Mouse (Mus musculus) midbrain, embryonic 16.5 days (tissue): ENCODE data around the gene Tnr. TPM values are rescaled to one million over a fixed set of nuclear protein-coding genes. Genes with fewer than 3 reads are reported as not detected.
"Not testable (repeated sequence)": the region's sequence is repeated elsewhere in the genome, so short reads cannot be mapped to it uniquely, and the experiment has no call there.

Experiments used
- ATAC-seq: fragments of 200-750 bp; cut with Nextera tagmentation; 2 replicates; pipeline ENCODE4 v1.8.0; 2017; ENCODE audit warnings: moderate TSS enrichment
- H3K27ac ChIP-seq: fragments of 300-500 bp; sonication (generic); 2 replicates; pipeline ENCODE4 v1.5.1; 2014; ENCODE audit warnings: mild to moderate bottlenecking, low read length, mixed read lengths
- H3K27me3 ChIP-seq: fragments of 300-500 bp; sonication (generic); 2 replicates; pipeline ENCODE4 v1.6.1; 2014; ENCODE audit warnings: low read depth, low read length, mixed read lengths; ENCODE audit not compliant: control insufficient read depth, insufficient read depth
- H3K36me3 ChIP-seq: fragments of 300-500 bp; sonication (generic); 2 replicates; pipeline ENCODE4 v1.6.1; 2014; ENCODE audit warnings: mild to moderate bottlenecking, low read length, moderate library complexity, mixed read lengths; ENCODE audit not compliant: control insufficient read depth, insufficient read depth
- H3K4me1 ChIP-seq: fragments of 300-500 bp; sonication (generic); 2 replicates; pipeline ENCODE4 v1.6.1; 2014; ENCODE audit warnings: mild to moderate bottlenecking, low read length, mixed read lengths; ENCODE audit not compliant: control insufficient read depth, insufficient read depth
- H3K4me2 ChIP-seq: fragments of 300-500 bp; sonication (generic); 2 replicates; pipeline ENCODE4 v1.6.1; 2014; ENCODE audit warnings: mild to moderate bottlenecking, low read length, mixed read lengths
- H3K4me3 ChIP-seq: fragments of 300-500 bp; sonication (generic); 2 replicates; pipeline ENCODE4 v1.5.1; 2014; ENCODE audit warnings: low read depth, mild to moderate bottlenecking, low read length, moderate library complexity, mixed read lengths
- H3K9ac ChIP-seq: fragments of 300-500 bp; sonication (generic); 2 replicates; pipeline ENCODE4 v1.6.1; 2014; ENCODE audit warnings: low read depth, low read length, mixed read lengths
- H3K9me3 ChIP-seq: fragments of 300-500 bp; sonication (generic); replicated peaks from 2 replicates; pipeline ENCODE4 v1.6.1; 2014; ENCODE audit warnings: mild to moderate bottlenecking, low read length, mixed read lengths; ENCODE audit not compliant: control insufficient read depth, poor library complexity, severe bottlenecking
- WGBS: fragments of 180-500 bp; shearing (Covaris S2); extraction: QIAGEN DNeasy Blood & Tissue Kit; methylation state at CpG from one replicate; pipeline ENCODE4 v1.1.7; 2014; 5-methylcytosine and 5-hydroxymethylcytosine counted together
- polyA plus RNA-seq: library from polyadenylated mRNA; unstranded; fragments of >200 nt; fragmentation: Nextera tagmentation; extraction: Ambion mirVana; gene quantifications from 2 replicates; pipeline ENCODE4 v1.2.1, GENCODE M21; 2015

Tnr gene
- polyA plus RNA-seq, 1 experiment from 2014 or later, result 5.4 TPM

- Histone ChIP-seq H3K27me3 (no peaks in the 10 kb centered on the region), H3K4me1 (no peaks in the 10 kb centered on the region), H3K9ac (no peak overlapping the region), H3K36me3 (no peaks in the 10 kb centered on the region), H3K4me3 (no peak overlapping the region), H3K4me2 (no peak overlapping the region), H3K9me3 (no peaks in the 10 kb centered on the region), H3K27ac (no peak overlapping the region)
- WGBS, result 85% methylated on average over 3 of the region's 3 CpGs
- ATAC-seq, result no peak
Observed at GRCm38 (mm10) chr1:159939335-159939734, 415.8 kb downstream of the Tnr start.

- ATAC-seq, result no peak
Observed at GRCm38 (mm10) chr1:159953526-159953925, 430.0 kb downstream of the Tnr start.

GRCm38 (mm10) chr1:159963351-159963750, 439.8 kb downstream of the Tnr start:
- Histone ChIP-seq H3K27me3 (no peaks in the 10 kb centered on the region), H3K27ac (no peak overlapping the region), H3K9ac (no peak overlapping the region), H3K9me3 (no peaks in the 10 kb centered on the region), H3K4me1 (no peaks in the 10 kb centered on the region), H3K4me3 (no peak overlapping the region), H3K36me3 (no peaks in the 10 kb centered on the region), H3K4me2 (no peak overlapping the region)
- ATAC-seq, result no peak
- 80% methylated on average over 4 of the region's 4 CpGs for WGBS

More at GRCm38 (mm10) chr1:159953526-159953925, 430.0 kb downstream of the Tnr start:
- WGBS, result 44% methylated on average over 1 of the region's 1 CpGs
- no peaks in the 10 kb centered on the region for H3K27me3 ChIP-seq
- H3K4me1 ChIP-seq, result no peaks in the 10 kb centered on the region
- H3K4me2 ChIP-seq, result no peak overlapping the region
- no peak overlapping the region for H3K9ac ChIP-seq
- H3K9me3 ChIP-seq, result no peaks in the 10 kb centered on the region
- H3K4me3 ChIP-seq, result no peak overlapping the region
- no peaks in the 10 kb centered on the region for H3K36me3 ChIP-seq
- no peak overlapping the region for H3K27ac ChIP-seq

GRCm38 (mm10) chr1:159966286-159966685, 442.7 kb downstream of the Tnr start:
- H3K9me3 ChIP-seq, H3K27me3 ChIP-seq, H3K4me2 ChIP-seq, H3K4me3 ChIP-seq, H3K27ac ChIP-seq, ATAC-seq, H3K36me3 ChIP-seq, H3K4me1 ChIP-seq, H3K9ac ChIP-seq: not testable (repeated sequence)

- Histone ChIP-seq H3K27ac (no peak overlapping the region), H3K4me1 (no peaks in the 10 kb centered on the region), H3K4me3 (no peak overlapping the region), H3K9me3 (no peaks in the 10 kb centered on the region), H3K36me3 (no peaks in the 10 kb centered on the region), H3K9ac (no peak overlapping the region), H3K4me2 (no peak overlapping the region), H3K27me3 (no peaks in the 10 kb centered on the region)
- ATAC-seq, result no peak
Observed at GRCm38 (mm10) chr1:159968395-159968794, 444.8 kb downstream of the Tnr start.

GRCm38 (mm10) chr1:159977786-159978185, 454.2 kb downstream of the Tnr start:
- Histone ChIP-seq H3K36me3 (no peaks in the 10 kb centered on the region), H3K27me3 (no peaks in the 10 kb centered on the region), H3K4me1 (no peaks in the 10 kb centered on the region), H3K4me2 (no peak overlapping the region), H3K4me3 (no peak overlapping the region), H3K9ac (no peak overlapping the region), H3K9me3 (no peaks in the 10 kb centered on the region), H3K27ac (no peak overlapping the region)
- no peak for ATAC-seq
- 71% methylated on average over 2 of the region's 2 CpGs for WGBS

- WGBS, result 72% methylated on average over 2 of the region's 2 CpGs
- Histone ChIP-seq H3K9ac (no peak overlapping the region), H3K4me1 (no peaks in the 10 kb centered on the region), H3K4me3 (no peak overlapping the region), H3K9me3 (no peaks in the 10 kb centered on the region), H3K27ac (no peak overlapping the region), H3K36me3 (no peaks in the 10 kb centered on the region), H3K27me3 (no peaks in the 10 kb centered on the region), H3K4me2 (no peak overlapping the region)
- ATAC-seq, result no peak
Observed at GRCm38 (mm10) chr1:159979096-159979495, 455.5 kb downstream of the Tnr start.

GRCm38 (mm10) chr1:159980355-159980754, 456.8 kb downstream of the Tnr start:
- no peak overlapping the region for H3K27ac ChIP-seq

More at GRCm38 (mm10) chr1:159980355-159980754, 456.8 kb downstream of the Tnr start:
- H3K9ac ChIP-seq, result no peak overlapping the region
- no peak overlapping the region for H3K4me2 ChIP-seq
- WGBS, result 59% methylated on average over 1 of the region's 1 CpGs
- no peak overlapping the region for H3K4me3 ChIP-seq
- H3K36me3 ChIP-seq, result no peaks in the 10 kb centered on the region
- H3K4me1 ChIP-seq, result no peaks in the 10 kb centered on the region
- no peaks in the 10 kb centered on the region for H3K9me3 ChIP-seq
- no peaks in the 10 kb centered on the region for H3K27me3 ChIP-seq
- no peak for ATAC-seq
